Mouse (Mus musculus): ENCODE results near the gene 1110051M20Rik. TPM values are rescaled to one million over a fixed set of nuclear protein-coding genes. Genes with fewer than 3 reads are reported as not detected.

1110051M20Rik gene
- total RNA-seq, 2 experiments from 2014 or later = 15.2 to 17.6 TPM

GRCm38 (mm10) chr2:91413811-91414210 lies 30.7 kb downstream of the 1110051M20Rik start:
- DNase-seq = peak; percentile 49

GRCm38 (mm10) chr2:91412361-91412760 lies 32.1 kb downstream of the 1110051M20Rik start:
- DNase-seq = no peak

GRCm38 (mm10) chr2:91411473-91411872 lies 33.0 kb downstream of the 1110051M20Rik start:
- no peak for DNase-seq

GRCm38 (mm10) chr2:91408031-91408430 lies 36.5 kb downstream of the 1110051M20Rik start:
- no peak for DNase-seq

- DNase-seq = no peak
Observed at GRCm38 (mm10) chr2:91405071-91405470, 39.4 kb downstream of the 1110051M20Rik start.

- no peak for DNase-seq
Observed at GRCm38 (mm10) chr2:91399727-91400126, 44.8 kb downstream of the 1110051M20Rik start.

- DNase-seq = no peak
Observed at GRCm38 (mm10) chr2:91399168-91399567, 45.3 kb downstream of the 1110051M20Rik start.

GRCm38 (mm10) chr2:91394078-91394477 lies 50.4 kb downstream of the 1110051M20Rik start:
- no peak for DNase-seq

GRCm38 (mm10) chr2:91388738-91389137 lies 55.8 kb downstream of the 1110051M20Rik start:
- no peak for DNase-seq

- DNase-seq = no peak
Observed at GRCm38 (mm10) chr2:91388281-91388680, 56.2 kb downstream of the 1110051M20Rik start.

GRCm38 (mm10) chr2:91387287-91387958 lies 57.1 kb downstream of the 1110051M20Rik start:
- DNase-seq = no peak

GRCm38 (mm10) chr2:91386547-91387286 lies 57.8 kb downstream of the 1110051M20Rik start:
- DNase-seq = no peak

- no peak for DNase-seq
Observed at GRCm38 (mm10) chr2:91383294-91383693, 61.2 kb downstream of the 1110051M20Rik start.

- no peak for DNase-seq
Observed at GRCm38 (mm10) chr2:91377038-91377437, 67.5 kb downstream of the 1110051M20Rik start.

GRCm38 (mm10) chr2:91370314-91370713 lies 74.2 kb downstream of the 1110051M20Rik start:
- DNase-seq = no peak

- DNase-seq = no peak
Observed at GRCm38 (mm10) chr2:91363272-91363671, 81.2 kb downstream of the 1110051M20Rik start.

GRCm38 (mm10) chr2:91361068-91361528 lies 83.4 kb downstream of the 1110051M20Rik start:
- peak; percentile 20 for DNase-seq

- DNase-seq = no peak
Observed at GRCm38 (mm10) chr2:91355767-91356166, 88.7 kb downstream of the 1110051M20Rik start.

GRCm38 (mm10) chr2:91354727-91355403 lies 89.6 kb downstream of the 1110051M20Rik start:
- no peak for DNase-seq

- DNase-seq = peak; percentile 56
Observed at GRCm38 (mm10) chr2:91353854-91354253, 90.7 kb downstream of the 1110051M20Rik start.

GRCm38 (mm10) chr2:91351841-91352240 lies 92.7 kb downstream of the 1110051M20Rik start:
- DNase-seq = no peak

- no peak for DNase-seq
Observed at GRCm38 (mm10) chr2:91349974-91350457, 94.5 kb downstream of the 1110051M20Rik start.

GRCm38 (mm10) chr2:91348936-91349335 lies 95.6 kb downstream of the 1110051M20Rik start:
- no peak for DNase-seq

All from adrenal gland, postnatal 10 days (tissue).